Mouse (Mus musculus) kidney, adult 2 months (tissue): ENCODE measurements at regions not wholly inside any gene's neighbourhood (a gene's known extent, or its start where the extent isn't known, plus 50 kb on each side); places are given as distances from the start of the nearest gene placed in this dataset.

Experiments used
- DNase-seq: peaks from one replicate; pipeline ENCODE4 v3.0.0; 2021
- H3K27ac ChIP-seq: fragments of 200-500 bp; 2 replicates; pipeline ENCODE4 v1.5.1; 2012; ENCODE audit warnings: low read depth, low read length, control low read depth, inconsistent platforms; ENCODE audit not compliant: insufficient read depth
- H3K27me3 ChIP-seq: fragments of 200-500 bp; replicated peaks from 2 replicates; pipeline ENCODE4 v1.6.1; 2012; ENCODE audit warnings: mild to moderate bottlenecking, moderate library complexity, low read length, inconsistent platforms; ENCODE audit not compliant: control insufficient read depth, insufficient read depth
- H3K36me3 ChIP-seq: fragments of 200-500 bp; 2 replicates; pipeline ENCODE4 v1.6.1; 2012; ENCODE audit warnings: mild to moderate bottlenecking, moderate library complexity, low read length, inconsistent platforms; ENCODE audit not compliant: control insufficient read depth, insufficient read depth
- H3K4me1 ChIP-seq: fragments of 200-500 bp; 2 replicates; pipeline ENCODE4 v1.6.1; 2011; ENCODE audit warnings: low read length; ENCODE audit not compliant: control insufficient read depth, insufficient read depth
- H3K4me3 ChIP-seq: fragments of 200-500 bp; 2 replicates; pipeline ENCODE4 v1.5.1; 2011; ENCODE audit warnings: mild to moderate bottlenecking, low read depth, low read length, control low read depth; ENCODE audit not compliant: insufficient read depth
- CTCF ChIP-seq: fragments of 200-500 bp; conservative IDR thresholded peaks from 2 replicates; pipeline ENCODE4 v1.5.1; 2011; ENCODE audit warnings: low read depth, mild to moderate bottlenecking, control low read depth, low read length, moderate library complexity, mixed read lengths; ENCODE audit not compliant: insufficient read depth, insufficient read length
- POLR2A ChIP-seq: fragments of 200-500 bp; IDR thresholded peaks from one replicate; pipeline ENCODE4 v1.6.1; 2011; ENCODE audit warnings: low read depth, low read length, control low read depth
- WGBS: fragments of 180-500 bp; shearing (Covaris S2); methylation state at CpG from one replicate; pipeline ENCODE4 v1.1.7; 2018; 5-methylcytosine and 5-hydroxymethylcytosine counted together

- no peak overlapping the region for H3K4me3 ChIP-seq
- H3K4me1 ChIP-seq: no peaks in the 10 kb centered on the region
- no peaks in the 10 kb centered on the region for H3K36me3 ChIP-seq
- no peak overlapping the region for H3K27ac ChIP-seq
- DNase-seq: no peak
- 82% methylated on average over 8 of the region's 8 CpGs for WGBS
- no peaks in the 10 kb centered on the region for H3K27me3 ChIP-seq
- TF ChIP-seq POLR2A (no peak), CTCF (no peak)
These were observed 257.4 kb upstream of the Daam1 start for GRCm38 (mm10) chr12:71573456-71573855.

- no peak for TF ChIP-seq CTCF
- no peak for TF ChIP-seq POLR2A
- no peaks in the 10 kb centered on the region for H3K4me1 ChIP-seq
- no peaks in the 10 kb centered on the region for H3K36me3 ChIP-seq
- WGBS: 93% methylated on average over 10 of the region's 10 CpGs
- no peak overlapping the region for H3K4me3 ChIP-seq
- DNase-seq: no peak
- no peaks in the 10 kb centered on the region for H3K27me3 ChIP-seq
- H3K27ac ChIP-seq: no peak overlapping the region
These were observed 256.2 kb upstream of the Daam1 start for GRCm38 (mm10) chr12:71574685-71575084.

GRCm38 (mm10) chr12:71577349-71577748 is 253.5 kb upstream of the Daam1 start:
- Histone ChIP-seq H3K27me3 (no peaks in the 10 kb centered on the region), H3K4me1 (no peaks in the 10 kb centered on the region), H3K27ac (no peak overlapping the region), H3K4me3 (no peak overlapping the region), H3K36me3 (no peaks in the 10 kb centered on the region)
- peak; percentile 27; the same call in 1 of the 2 replicates for TF ChIP-seq CTCF
- no peak for TF ChIP-seq POLR2A
- peak; percentile 79 for DNase-seq
- 5% methylated on average over 9 of the region's 9 CpGs for WGBS

GRCm38 (mm10) chr12:71578006-71578405 is 252.9 kb upstream of the Daam1 start:
- no peak overlapping the region for H3K27ac ChIP-seq
- H3K36me3 ChIP-seq: no peaks in the 10 kb centered on the region
- DNase-seq: no peak
- WGBS: 45% methylated on average over 9 of the region's 9 CpGs
- no peaks in the 10 kb centered on the region for H3K4me1 ChIP-seq
- no peak overlapping the region for H3K4me3 ChIP-seq
- TF ChIP-seq POLR2A: no peak
- TF ChIP-seq CTCF: no peak
- no peaks in the 10 kb centered on the region for H3K27me3 ChIP-seq

GRCm38 (mm10) chr12:71578912-71579311 is 252.0 kb upstream of the Daam1 start:
- Histone ChIP-seq H3K27me3 (no peaks in the 10 kb centered on the region), H3K4me3 (no peak overlapping the region), H3K36me3 (no peaks in the 10 kb centered on the region), H3K27ac (no peak overlapping the region), H3K4me1 (no peaks in the 10 kb centered on the region)
- peak; percentile 39 for DNase-seq
- WGBS: 30% methylated on average over 11 of the region's 11 CpGs
- TF ChIP-seq POLR2A: no peak
- TF ChIP-seq CTCF: no peak

GRCm38 (mm10) chr12:71580532-71581290 is 250.2 kb upstream of the Daam1 start:
- peak; percentile 44 for DNase-seq
- H3K27me3 ChIP-seq: no peaks in the 10 kb centered on the region
- no peaks in the 10 kb centered on the region for H3K4me1 ChIP-seq
- 68% methylated on average over 12 of the region's 12 CpGs for WGBS
- no peaks in the 10 kb centered on the region for H3K36me3 ChIP-seq
- TF ChIP-seq POLR2A: no peak
- H3K27ac ChIP-seq: no peak overlapping the region
- H3K4me3 ChIP-seq: no peak overlapping the region

GRCm38 (mm10) chr12:71584618-71585017 is 246.3 kb upstream of the Daam1 start:
- H3K27ac ChIP-seq: no peak overlapping the region
- TF ChIP-seq CTCF (no peak), POLR2A (no peak)
- WGBS: 79% methylated on average over 8 of the region's 8 CpGs
- no peaks in the 10 kb centered on the region for H3K36me3 ChIP-seq
- H3K4me1 ChIP-seq: no peaks in the 10 kb centered on the region
- H3K4me3 ChIP-seq: no peak overlapping the region
- no peak for DNase-seq
- no peaks in the 10 kb centered on the region for H3K27me3 ChIP-seq
